ENCODE assay signal across 8 mouse cellular contexts in genomic region chr8:13756982-13757804, GRCm38 (mm10). TPM values are rescaled to one million over a fixed set of nuclear protein-coding genes. Genes with fewer than 3 reads are reported as not detected.
DNase-seq lines count a peak whose midpoint lies in the region; ATAC-seq and TF ChIP-seq lines count a peak whose summit lies in the region.

Gene Cdc16, plus strand, starts transcription at chr8:13757676.

- no peaks in the 10 kb centered on the region for H3K27me3 ChIP-seq in E14TG2a.4 (ENCODE audit: insufficient read depth, low read length)
- no peaks in the 10 kb centered on the region for H3K27me3 ChIP-seq in forebrain, embryonic 13.5 days
- H3K27me3 ChIP-seq in liver, postnatal 0 days (ENCODE audit: insufficient read depth, low read length): no peaks in the 10 kb centered on the region
- no peaks in the 10 kb centered on the region for H3K27me3 ChIP-seq in neural tube, embryonic 14.5 days (ENCODE audit: control insufficient read depth, insufficient read depth, low read length)

- TF ChIP-seq CTCF in E14TG2a.4 (conservative IDR thresholded peaks at IDR 0.05; ENCODE audit: low read length): no peak
- no peak for TF ChIP-seq CTCF in liver, postnatal 0 days (IDR thresholded peaks at IDR 0.05; ENCODE audit: low read depth)

- peak within 1 kb of the TSS; percentile 97 for H3K4me3 ChIP-seq in E14TG2a.4 (replicated peaks; ENCODE audit: low read length)
- H3K4me3 ChIP-seq in forebrain, embryonic 13.5 days: peak within 1 kb of the TSS; percentile 88
- H3K4me3 ChIP-seq in liver, postnatal 0 days (ENCODE audit: low read depth, low read length): peak within 1 kb of the TSS; percentile 100
- peak within 1 kb of the TSS; percentile 99 for H3K4me3 ChIP-seq in neural tube, embryonic 14.5 days (ENCODE audit: low read depth, low read length)

- H3K9ac ChIP-seq in forebrain, embryonic 13.5 days: peak within 1 kb of the TSS; percentile 89
- peak within 1 kb of the TSS; percentile 98 for H3K9ac ChIP-seq in liver, postnatal 0 days (replicated peaks)
- peak within 1 kb of the TSS; percentile 86 for H3K9ac ChIP-seq in neural tube, embryonic 14.5 days (replicated peaks; ENCODE audit: low read depth, low read length)

- intact Hi-C loops in heart, postnatal 10 days (cut with DNase I): no loop called here

- no peaks in the 10 kb centered on the region for H3K9me3 ChIP-seq in E14TG2a.4 (ENCODE audit: low read length)
- H3K9me3 ChIP-seq in forebrain, embryonic 13.5 days (replicated peaks): no peaks in the 10 kb centered on the region
- no peaks in the 10 kb centered on the region for H3K9me3 ChIP-seq in liver, postnatal 0 days (ENCODE audit: low read length)
- H3K9me3 ChIP-seq in neural tube, embryonic 14.5 days (ENCODE audit: control insufficient read depth, low read length): no peaks in the 10 kb centered on the region

- H3K4me1 ChIP-seq in E14TG2a.4 (replicated peaks; ENCODE audit: low read depth, low read length): peaks cover 20% of the 10 kb centered on the region
- H3K4me1 ChIP-seq in forebrain, embryonic 13.5 days: peaks cover 22% of the 10 kb centered on the region
- peaks cover 18% of the 10 kb centered on the region for H3K4me1 ChIP-seq in liver, postnatal 0 days (ENCODE audit: insufficient read depth)
- H3K4me1 ChIP-seq in neural tube, embryonic 14.5 days (ENCODE audit: control insufficient read depth, insufficient read depth, low read length): peaks cover 15% of the 10 kb centered on the region

- peaks cover 23% of the 10 kb centered on the region for H3K36me3 ChIP-seq in E14TG2a.4 (ENCODE audit: insufficient read depth, low read length)
- peaks cover 12% of the 10 kb centered on the region for H3K36me3 ChIP-seq in forebrain, embryonic 13.5 days (ENCODE audit: poor library complexity, severe bottlenecking)
- H3K36me3 ChIP-seq in liver, postnatal 0 days (replicated peaks; ENCODE audit: insufficient read depth, low read length): peaks cover 13% of the 10 kb centered on the region
- peaks cover 9% of the 10 kb centered on the region for H3K36me3 ChIP-seq in neural tube, embryonic 14.5 days (ENCODE audit: control insufficient read depth, insufficient read depth, low read length)

- TF ChIP-seq EP300 in liver, postnatal 0 days (IDR thresholded peaks at IDR 0.05; ENCODE audit: low read depth): no peak

- H3K27ac ChIP-seq in forebrain, embryonic 13.5 days: peak within 1 kb of the TSS; percentile 61
- peak within 1 kb of the TSS; percentile 95 for H3K27ac ChIP-seq in liver, postnatal 0 days (ENCODE audit: low read depth)
- H3K27ac ChIP-seq in neural tube, embryonic 14.5 days (ENCODE audit: low read depth, low read length): peak within 1 kb of the TSS; percentile 71

- peak within 1 kb of the TSS; percentile 76 for H3K4me2 ChIP-seq in forebrain, embryonic 13.5 days
- peak within 1 kb of the TSS; percentile 85 for H3K4me2 ChIP-seq in liver, postnatal 0 days (ENCODE audit: low read depth, low read length)
- peak within 1 kb of the TSS; percentile 89 for H3K4me2 ChIP-seq in neural tube, embryonic 14.5 days (ENCODE audit: low read depth, low read length)

- 9% methylated on average over 40 of the region's 40 CpGs for WGBS in forebrain, embryonic 13.5 days
- 2% methylated on average over 40 of the region's 40 CpGs for WGBS in large intestine, adult 2 months
- WGBS in liver, postnatal 0 days (ENCODE audit: insufficient replicate concordance): 11% methylated on average over 29 of the region's 40 CpGs
- WGBS in neural tube, embryonic 14.5 days: 9% methylated on average over 40 of the region's 40 CpGs

- DNase-seq in c-Kit-positive CD71-positive TER-119-positive erythroid progenitor cells, embryonic 14.5 days (ENCODE audit: low spot score): peak; percentile 77
- DNase-seq in heart, postnatal 10 days: peak; percentile 93 to 97
- no peak for DNase-seq in large intestine, adult 2 months (ENCODE audit: low read depth, low spot score)
- peak; percentile 92 for DNase-seq in liver, postnatal 0 days
- peak; percentile 93 for DNase-seq in testis, postnatal 10 days (ENCODE audit: low spot score)

- ATAC-seq in forebrain, embryonic 13.5 days: peak; percentile 98
- peak; percentile 96 for ATAC-seq in liver, postnatal 0 days
- peak; percentile 96 for ATAC-seq in neural tube, embryonic 14.5 days (ENCODE audit: low read depth)

RNA-seq across cellular contexts. Expression of gene Cdc16, which starts in this region (rescaled TPM):
- 191 and 206 TPM in 2 replicates for polyA plus RNA-seq in forebrain, embryonic 13.5 days (2015; fragmentation: Nextera tagmentation; extraction: Ambion mirVana)
- total RNA-seq in heart, postnatal 10 days (2021): 10 to 100 TPM; 40.6 to 43.1 TPM
- 20.7 and 25.2 TPM in 2 replicates for polyA plus RNA-seq in large intestine, adult 2 months (2012; rRNA removed)
- 24.6 and 27.3 TPM in 2 replicates for polyA plus RNA-seq in liver, postnatal 0 days (2015; fragmentation: Nextera tagmentation; extraction: Ambion mirVana)
- polyA plus RNA-seq in neural tube, embryonic 14.5 days (2014; fragmentation: Nextera tagmentation; extraction: Ambion mirVana): 150 and 179 TPM in 2 replicates
